ENCODE assay signal across 40 mouse cellular contexts in genomic region chr13:61010171-61010570, GRCm38 (mm10). TPM values are rescaled to one million over a fixed set of nuclear protein-coding genes. Genes with fewer than 3 reads are reported as not detected.
"Had no signal": no experiment of that assay in that cellular context is flagged by ENCODE, and none has a peak within 500 bp of the region (broad histone marks: within the 10 kb centered on the region; RNA-seq: fewer than 3 reads in every experiment).

No protein-coding gene starts in this region.

- H3K9me3 ChIP-seq: intestine, embryonic 15.5 days; liver, embryonic 13.5 days had no signal

- H3K4me1 ChIP-seq: heart, embryonic 10.5 days; heart, embryonic 12.5 days; intestine, embryonic 15.5 days; limb, embryonic 13.5 days; limb, embryonic 15.5 days; liver, embryonic 13.5 days had no signal

- H3K27me3 ChIP-seq: heart, embryonic 12.5 days; intestine, embryonic 15.5 days; limb, embryonic 13.5 days; limb, embryonic 15.5 days; liver, embryonic 13.5 days had no signal

- DNase-seq: gastrocnemius, postnatal 14 days; heart, adult 18-20 months; heart, postnatal 10 days; heart, postnatal 4 days; kidney, adult 18-20 months; kidney, adult 8-10 months; kidney, postnatal 10 days; kidney, postnatal 25 days; kidney, postnatal 4 days; layer of hippocampus, postnatal 36 days; left cerebral cortex, postnatal 4 days; liver, embryonic 13.5 days had no signal

- ATAC-seq: hindbrain, embryonic 16.5 days; inflammation-experienced regulatory T-cells, adult 6 months; intestine, embryonic 15.5 days; intestine, postnatal 0 days had no signal

- H3K36me3 ChIP-seq: heart, embryonic 10.5 days; heart, embryonic 12.5 days; intestine, embryonic 15.5 days; limb, embryonic 13.5 days; limb, embryonic 15.5 days; liver, embryonic 13.5 days had no signal

- H3K27ac ChIP-seq: heart, embryonic 10.5 days; hindbrain, embryonic 14.5 days; intestine, embryonic 15.5 days; layer of hippocampus, adult 2 months; limb, embryonic 13.5 days; limb, embryonic 15.5 days; liver, embryonic 13.5 days had no signal

- H3K4me3 ChIP-seq: heart, embryonic 10.5 days; heart, embryonic 12.5 days; intestine, embryonic 15.5 days; layer of hippocampus, adult 2 months; limb, embryonic 13.5 days; limb, embryonic 15.5 days; liver, embryonic 13.5 days had no signal

- H3K4me2 ChIP-seq: heart, embryonic 12.5 days; hindbrain, embryonic 14.5 days; intestine, embryonic 15.5 days; limb, embryonic 13.5 days; limb, embryonic 15.5 days; liver, embryonic 13.5 days had no signal

- H3K9ac ChIP-seq: heart, embryonic 12.5 days; hindbrain, embryonic 14.5 days; intestine, embryonic 15.5 days; limb, embryonic 13.5 days; limb, embryonic 15.5 days; liver, embryonic 13.5 days had no signal

RNA-seq across cellular contexts. Expression of gene Ctsj, which starts 4.4 kb away (rescaled TPM):
- total RNA-seq: gastrocnemius, adult 18-20 months; gastrocnemius, adult 8-10 months; gastrocnemius, postnatal 14 days; gastrocnemius, postnatal 4 days; granulocyte monocyte progenitor cell, adult 5-6 weeks; heart, adult 18-20 months; heart, adult 8-10 months; heart, postnatal 10 days; heart, postnatal 25 days; heart, postnatal 4 days; layer of hippocampus, adult 2 months; layer of hippocampus, postnatal 10 days; layer of hippocampus, postnatal 36 days; left cerebral cortex, adult 18-20 months; left cerebral cortex, adult 8-10 months; left cerebral cortex, postnatal 10 days; left cerebral cortex, postnatal 25 days; left cerebral cortex, postnatal 4 days; liver, adult 2 months had no signal
- polyA plus RNA-seq: heart, embryonic 10.5 days; heart, embryonic 14.5 days; heart, embryonic 16.5 days; hindbrain, embryonic 11.5 days; hindbrain, embryonic 14.5 days; hindbrain, embryonic 16.5 days; inflammation-experienced regulatory T-cells, adult 6 months; intestine, embryonic 15.5 days; intestine, postnatal 0 days; kidney, embryonic 14.5 days; kidney, embryonic 16.5 days; limb, embryonic 11.5 days; limb, embryonic 13.5 days; limb, embryonic 15.5 days; liver, adult 2 months; liver, embryonic 13.5 days had no signal

RNA-seq across cellular contexts. Expression of gene Ctsq, which starts 30.3 kb away (rescaled TPM):
- total RNA-seq: gastrocnemius, adult 18-20 months; gastrocnemius, adult 8-10 months; gastrocnemius, postnatal 14 days; gastrocnemius, postnatal 4 days; granulocyte monocyte progenitor cell, adult 5-6 weeks; heart, adult 18-20 months; heart, adult 8-10 months; heart, postnatal 10 days; heart, postnatal 25 days; heart, postnatal 4 days; layer of hippocampus, adult 2 months; layer of hippocampus, postnatal 10 days; layer of hippocampus, postnatal 36 days; left cerebral cortex, adult 18-20 months; left cerebral cortex, adult 8-10 months; left cerebral cortex, postnatal 10 days; left cerebral cortex, postnatal 25 days; left cerebral cortex, postnatal 4 days; liver, adult 2 months had no signal
- polyA plus RNA-seq: heart, embryonic 10.5 days; heart, embryonic 12.5 days; heart, embryonic 14.5 days; heart, embryonic 16.5 days; hindbrain, embryonic 11.5 days; hindbrain, embryonic 14.5 days; hindbrain, embryonic 16.5 days; inflammation-experienced regulatory T-cells, adult 6 months; intestine, embryonic 15.5 days; intestine, postnatal 0 days; kidney, embryonic 14.5 days; kidney, embryonic 16.5 days; limb, embryonic 11.5 days; limb, embryonic 13.5 days; limb, embryonic 15.5 days; liver, adult 2 months; liver, embryonic 13.5 days had no signal
